Mouse (Mus musculus): Measurements from ENCODE around the gene Sucnr1. TPM values are rescaled to one million over a fixed set of nuclear protein-coding genes. Genes with fewer than 3 reads are reported as not detected.

The Sucnr1 gene
- not detected in 2 replicates for polyA plus RNA-seq (2012; ENCODE audit: insufficient read depth, insufficient read length, low replicate concordance, missing spikeins)

GRCm38 (mm10) chr3:60081648-60082047, at the start of gene Sucnr1:
Gene Sucnr1, plus strand, starts transcription at chr3:60081869.
- WGBS, result 35% methylated on average over 4 of the region's 4 CpGs
- peaks cover 2% of the 10 kb centered on the region; the same call in 1 of the 2 replicates for H3K4me1 ChIP-seq (ENCODE audit: control insufficient read depth, insufficient read depth, low read length)
- TF ChIP-seq CTCF (IDR thresholded peaks at IDR 0.05; ENCODE audit: insufficient read depth, low read depth, low read length), result no peak
- no peak for TF ChIP-seq POLR2A (IDR thresholded peaks at IDR 0.05; ENCODE audit: insufficient read depth, low read depth, low read length)

GRCm38 (mm10) chr3:60046221-60046913, 35.3 kb upstream of the Sucnr1 start:
- Histone ChIP-seq H3K4me3 (ENCODE audit: insufficient read depth, low read depth, low read length) (no peak overlapping the region), H3K27ac (ENCODE audit: insufficient read depth, low read depth, low read length) (no peak overlapping the region), H3K4me1 (ENCODE audit: control insufficient read depth, insufficient read depth, low read length) (no peaks in the 10 kb centered on the region)
- 80% methylated on average over 3 of the region's 3 CpGs for WGBS
- no peak for TF ChIP-seq POLR2A (IDR thresholded peaks at IDR 0.05; ENCODE audit: insufficient read depth, low read depth, low read length)
- no peak for TF ChIP-seq CTCF (IDR thresholded peaks at IDR 0.05; ENCODE audit: insufficient read depth, low read depth, low read length)

More at GRCm38 (mm10) chr3:60081648-60082047, at the start of gene Sucnr1:
- no peak within 1 kb of the TSS for H3K27ac ChIP-seq (ENCODE audit: insufficient read depth, low read depth, low read length)
- no peak within 1 kb of the TSS for H3K4me3 ChIP-seq (ENCODE audit: insufficient read depth, low read depth, low read length)

- H3K4me3 ChIP-seq (ENCODE audit: insufficient read depth, low read depth, low read length), result no peak overlapping the region
- H3K4me1 ChIP-seq (ENCODE audit: control insufficient read depth, insufficient read depth, low read length), result no peaks in the 10 kb centered on the region
- WGBS, result 83% methylated on average over 3 of the region's 3 CpGs
- TF ChIP-seq CTCF (IDR thresholded peaks at IDR 0.05; ENCODE audit: insufficient read depth, low read depth, low read length), result no peak
- no peak for TF ChIP-seq POLR2A (IDR thresholded peaks at IDR 0.05; ENCODE audit: insufficient read depth, low read depth, low read length)
- H3K27ac ChIP-seq (ENCODE audit: insufficient read depth, low read depth, low read length), result no peak overlapping the region
Measured at GRCm38 (mm10) chr3:60053231-60053927, 28.3 kb upstream of the Sucnr1 start.

GRCm38 (mm10) chr3:60053931-60054330, 27.7 kb upstream of the Sucnr1 start:
- TF ChIP-seq CTCF (IDR thresholded peaks at IDR 0.05; ENCODE audit: insufficient read depth, low read depth, low read length) (no peak), POLR2A (IDR thresholded peaks at IDR 0.05; ENCODE audit: insufficient read depth, low read depth, low read length) (no peak)
- Histone ChIP-seq H3K27ac (ENCODE audit: insufficient read depth, low read depth, low read length) (no peak overlapping the region), H3K4me3 (ENCODE audit: insufficient read depth, low read depth, low read length) (no peak overlapping the region), H3K4me1 (ENCODE audit: control insufficient read depth, insufficient read depth, low read length) (no peaks in the 10 kb centered on the region)
- 88% methylated on average over 2 of the region's 2 CpGs for WGBS

GRCm38 (mm10) chr3:60056451-60056850, 25.2 kb upstream of the Sucnr1 start:
- 32% methylated on average over 3 of the region's 3 CpGs for WGBS
- TF ChIP-seq CTCF (IDR thresholded peaks at IDR 0.05; ENCODE audit: insufficient read depth, low read depth, low read length) (no peak), POLR2A (IDR thresholded peaks at IDR 0.05; ENCODE audit: insufficient read depth, low read depth, low read length) (no peak)
- no peaks in the 10 kb centered on the region for H3K4me1 ChIP-seq (ENCODE audit: control insufficient read depth, insufficient read depth, low read length)
- H3K27ac ChIP-seq (ENCODE audit: insufficient read depth, low read depth, low read length), result no peak overlapping the region
- H3K4me3 ChIP-seq (ENCODE audit: insufficient read depth, low read depth, low read length), result no peak overlapping the region

- H3K4me1 ChIP-seq (ENCODE audit: control insufficient read depth, insufficient read depth, low read length), result no peaks in the 10 kb centered on the region
- 90% methylated on average over 2 of the region's 2 CpGs for WGBS
- no peak for TF ChIP-seq CTCF (IDR thresholded peaks at IDR 0.05; ENCODE audit: insufficient read depth, low read depth, low read length)
- TF ChIP-seq POLR2A (IDR thresholded peaks at IDR 0.05; ENCODE audit: insufficient read depth, low read depth, low read length), result no peak
Measured at GRCm38 (mm10) chr3:60057070-60057808, 24.4 kb upstream of the Sucnr1 start.

GRCm38 (mm10) chr3:60057809-60058082, 23.9 kb upstream of the Sucnr1 start:
- TF ChIP-seq CTCF (IDR thresholded peaks at IDR 0.05; ENCODE audit: insufficient read depth, low read depth, low read length) (no peak), POLR2A (IDR thresholded peaks at IDR 0.05; ENCODE audit: insufficient read depth, low read depth, low read length) (no peak)
- no peaks in the 10 kb centered on the region for H3K4me1 ChIP-seq (ENCODE audit: control insufficient read depth, insufficient read depth, low read length)
- no peak overlapping the region for H3K4me3 ChIP-seq (ENCODE audit: insufficient read depth, low read depth, low read length)
- WGBS, result 91% methylated on average over 1 of the region's 1 CpGs
- no peak overlapping the region for H3K27ac ChIP-seq (ENCODE audit: insufficient read depth, low read depth, low read length)

More at GRCm38 (mm10) chr3:60057070-60057808, 24.4 kb upstream of the Sucnr1 start:
- Histone ChIP-seq H3K27ac (ENCODE audit: insufficient read depth, low read depth, low read length) (no peak overlapping the region), H3K4me3 (ENCODE audit: insufficient read depth, low read depth, low read length) (no peak overlapping the region)

GRCm38 (mm10) chr3:60078883-60079415, 2.7 kb upstream of the Sucnr1 start:
- WGBS, result 78% methylated on average over 1 of the region's 1 CpGs
- Histone ChIP-seq H3K4me1 (ENCODE audit: control insufficient read depth, insufficient read depth, low read length) (peaks cover 2% of the 10 kb centered on the region; the same call in 1 of the 2 replicates), H3K27ac (ENCODE audit: insufficient read depth, low read depth, low read length) (no peak overlapping the region), H3K4me3 (ENCODE audit: insufficient read depth, low read depth, low read length) (no peak overlapping the region)
- TF ChIP-seq CTCF (IDR thresholded peaks at IDR 0.05; ENCODE audit: insufficient read depth, low read depth, low read length), result no peak
- TF ChIP-seq POLR2A (IDR thresholded peaks at IDR 0.05; ENCODE audit: insufficient read depth, low read depth, low read length), result no peak
